Mouse (Mus musculus) regulatory T cell (primary cell): ENCODE measurements around the gene Rac3.
"Not testable (repeated sequence)": the region's sequence is repeated elsewhere in the genome, so short reads cannot be mapped to it uniquely, and the experiment has no call there.

Experiments used
- in situ Hi-C: fragments of 300-600 bp; cut with MboI, MseI; formaldehyde crosslinking; loops from one replicate; pipeline ENCODE4 v1.15.1; 2025; ENCODE audit warnings: high pct_unique_total_duplicates

The Rac3 gene

DNA sequence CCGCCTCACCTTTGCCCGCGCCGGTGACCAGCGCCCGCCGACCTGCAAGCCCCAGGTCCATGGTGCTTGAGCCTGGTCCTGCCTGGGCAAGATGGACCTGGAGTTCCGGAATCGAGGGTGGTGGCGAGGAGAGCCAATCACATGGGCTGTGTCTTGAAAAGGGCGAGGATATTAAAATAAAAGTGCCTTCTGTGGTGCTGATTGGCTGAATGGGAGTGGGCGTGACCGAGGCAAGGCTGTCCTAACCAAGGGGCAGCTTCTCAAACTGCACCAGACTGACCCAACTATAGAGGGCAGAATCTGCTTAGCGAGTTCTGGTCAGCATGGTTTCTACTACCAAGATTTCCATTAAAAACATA is 5.9 kb downstream of the Rac3 start, which contains the start of gene Dcxr:
Dcxr (minus strand) TSS at position 113 of the 359 bp plus-strand sequence.
- in situ Hi-C loops: loop anchor here (5.0 to 25.0 kb wide), 2 partner anchors 40 to 915 kb away; no protein-coding TSS in a partner anchor

DNA sequence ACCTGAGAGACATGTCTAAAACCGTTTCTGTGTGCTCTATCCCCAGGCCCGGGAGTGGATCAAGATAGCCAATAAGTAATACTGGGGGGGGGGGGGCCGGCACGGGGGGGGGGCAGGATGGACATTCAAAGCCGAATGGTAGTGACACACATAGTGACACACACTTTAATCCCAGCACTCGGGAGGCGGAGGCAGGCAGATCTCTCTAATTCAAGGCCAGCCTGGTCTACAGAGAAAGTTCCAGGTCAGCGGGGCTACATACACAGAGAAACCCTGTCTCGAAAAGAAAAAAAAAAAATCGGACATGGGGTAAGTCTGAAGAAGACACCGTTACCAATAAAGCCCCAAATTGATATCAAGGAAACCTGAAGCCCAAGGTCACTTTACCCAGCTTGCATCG is 6.3 kb downstream of the Rac3 start:
- in situ Hi-C loops: loop anchor here (5.0 to 25.0 kb wide), 2 partner anchors 40 to 915 kb away; no protein-coding TSS in a partner anchor

DNA sequence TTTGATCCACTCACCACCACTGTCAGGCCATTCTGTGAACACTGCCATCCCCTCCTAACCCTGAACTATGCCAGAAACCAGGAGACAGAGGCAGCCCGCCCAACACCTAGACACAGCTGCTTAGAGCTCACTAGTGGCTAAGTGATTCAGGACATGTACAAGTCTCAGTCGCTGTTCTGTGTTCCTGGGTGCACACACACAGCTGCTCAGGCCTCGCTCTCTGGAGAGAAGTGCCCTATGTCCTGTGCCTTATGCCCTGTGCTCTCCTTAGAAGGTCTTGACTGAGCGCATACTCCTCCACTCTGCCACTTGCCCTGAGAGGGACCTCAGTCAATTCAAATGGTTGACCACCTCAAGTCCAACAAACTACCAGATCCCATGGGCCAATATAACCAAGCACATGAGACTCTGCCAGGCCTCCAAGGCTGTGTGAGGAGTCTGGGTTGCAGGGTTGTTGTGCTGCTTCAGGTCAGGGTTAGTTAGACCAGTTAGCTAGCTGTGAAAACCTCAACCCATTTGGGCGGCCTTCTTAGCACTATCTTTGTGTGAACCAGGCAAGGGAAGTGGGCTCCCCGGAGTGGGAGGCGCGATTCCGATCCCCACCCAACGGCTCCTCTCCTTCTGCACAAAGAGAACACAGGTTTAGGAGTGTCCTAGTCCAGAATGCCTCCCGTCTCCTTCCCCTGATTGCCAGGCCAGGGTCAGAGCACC is 7.4 kb downstream of the Rac3 start:
- in situ Hi-C loops: loop anchor here (5.0 to 25.0 kb wide), 2 partner anchors 39 to 916 kb away; no protein-coding TSS in a partner anchor

DNA sequence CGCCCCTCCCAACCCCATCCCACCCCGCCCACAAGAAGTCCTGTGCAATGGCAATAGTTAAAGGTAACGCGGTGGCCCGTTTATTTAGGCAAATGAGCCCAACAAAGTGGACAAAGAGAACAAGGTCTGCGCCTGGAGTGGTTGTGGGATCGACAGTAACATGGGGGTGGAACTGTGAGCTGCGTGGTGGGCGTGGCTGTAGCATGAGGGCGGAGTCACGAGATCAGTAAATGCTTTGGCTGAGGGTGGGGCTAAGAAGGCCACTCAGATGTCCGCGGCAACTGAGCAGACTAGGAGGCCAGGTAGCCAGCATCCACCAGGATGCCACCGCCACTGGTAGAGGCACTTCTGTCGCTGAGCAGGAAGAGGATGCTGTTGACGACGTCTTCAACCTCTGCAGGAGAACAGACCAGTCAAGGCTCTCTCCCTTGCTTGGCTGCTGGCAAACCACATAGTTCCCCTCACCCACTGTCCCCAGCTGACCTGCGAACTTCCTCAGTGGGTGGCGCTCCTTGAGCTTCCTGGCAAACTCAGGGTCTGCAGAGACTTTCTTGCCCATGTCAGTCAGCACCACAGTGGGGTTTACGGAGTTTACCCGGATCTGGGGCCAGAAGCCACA is 8.3 kb downstream of the Rac3 start:
- in situ Hi-C loops: loop anchor here (5.0 to 25.0 kb wide), 2 partner anchors 38 to 917 kb away; no protein-coding TSS in a partner anchor

DNA sequence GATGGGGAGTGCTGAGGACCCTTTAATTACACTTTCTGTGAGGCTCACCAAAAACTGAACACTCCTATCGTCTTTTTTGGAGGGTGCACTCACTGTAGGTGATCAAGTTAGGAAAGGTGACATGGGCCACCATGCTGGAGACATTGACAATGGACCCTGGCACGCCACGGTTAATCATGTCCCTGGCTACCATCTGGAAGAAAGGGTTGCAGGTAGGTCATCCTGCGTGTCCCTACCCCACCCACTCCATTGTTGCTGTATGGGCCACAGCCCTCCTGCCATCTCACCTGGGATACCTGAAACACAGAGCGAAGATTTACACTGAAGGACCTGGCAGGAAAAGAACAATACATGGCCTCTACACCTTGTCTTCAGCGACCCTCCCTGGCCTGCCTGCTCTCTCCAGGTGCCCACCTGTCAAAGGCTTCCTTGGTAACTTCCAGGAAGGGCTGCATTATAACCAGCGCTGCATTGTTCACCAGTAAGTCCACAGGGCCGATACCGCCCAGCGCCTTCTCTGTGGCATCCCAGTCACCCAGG is 9.1 kb downstream of the Rac3 start:
- in situ Hi-C loops: loop anchor here (25.0 kb wide), 1 partner anchor 918 kb away; no protein-coding TSS in a partner anchor

DNA sequence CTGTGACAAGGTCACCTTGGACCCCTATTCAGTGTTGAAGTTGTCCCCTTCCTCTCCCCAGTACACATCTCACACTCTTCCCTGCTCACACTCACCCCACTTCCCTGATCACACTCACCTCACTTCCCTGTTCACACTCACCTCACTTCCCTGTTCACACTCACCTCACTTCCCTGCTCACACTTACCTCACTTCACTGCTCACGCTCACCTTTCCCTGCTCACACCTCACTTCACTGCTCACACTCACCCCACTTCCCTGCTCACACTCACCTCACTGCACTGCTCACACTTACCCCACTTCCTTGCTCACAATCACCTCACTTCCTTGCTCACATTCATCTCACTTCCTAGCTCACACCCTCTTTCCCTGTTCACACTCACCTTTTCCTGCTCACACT is 10.1 kb downstream of the Rac3 start:
- in situ Hi-C loops: loop anchor here (25.0 kb wide), 1 partner anchor 919 kb away; no protein-coding TSS in a partner anchor

DNA sequence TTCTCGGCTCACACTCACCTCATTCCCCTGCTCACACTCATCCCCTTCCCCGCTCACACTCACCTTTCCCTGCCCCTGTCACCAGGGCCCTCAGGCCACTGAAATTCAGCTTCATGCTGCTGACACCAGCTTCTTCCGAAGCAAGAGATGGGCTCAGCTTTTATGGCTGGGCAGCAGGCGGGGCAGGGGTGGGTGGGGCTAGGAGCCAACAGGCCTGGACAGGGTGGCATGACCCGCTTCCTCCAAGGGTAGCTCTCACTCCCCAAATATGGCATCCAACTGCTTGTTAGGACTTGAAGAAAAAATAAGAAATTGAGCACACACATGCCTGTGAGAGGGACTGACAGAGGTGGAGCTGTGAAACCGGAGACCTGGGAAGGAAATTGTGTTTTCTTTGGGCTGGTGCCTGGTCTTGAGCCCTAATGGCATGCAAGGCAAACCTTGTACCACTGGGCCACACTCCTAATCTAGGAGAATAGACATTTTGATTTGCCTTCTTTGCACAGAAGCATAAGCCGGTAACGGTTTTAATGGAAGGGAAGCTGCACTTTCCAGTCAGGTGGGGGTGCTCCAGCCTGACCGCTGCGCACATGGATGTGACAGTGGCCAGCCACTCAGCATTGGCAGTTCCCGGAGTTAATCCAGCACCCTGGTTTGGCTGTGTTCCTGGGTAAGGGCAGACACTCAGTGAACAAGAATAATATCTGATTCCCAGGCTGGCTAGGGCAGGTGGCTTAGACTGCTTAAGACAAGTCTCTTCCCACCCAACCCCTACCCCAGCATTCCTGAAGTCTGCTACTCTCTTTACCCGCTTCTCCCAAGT is 10.8 kb downstream of the Rac3 start, which contains the start of gene Cbr2:
Cbr2 (minus strand) TSS at position 257 of the 823 bp plus-strand sequence.
- in situ Hi-C loops: loop anchor here (25.0 kb wide), 1 partner anchor 920 kb away; no protein-coding TSS in a partner anchor

DNA sequence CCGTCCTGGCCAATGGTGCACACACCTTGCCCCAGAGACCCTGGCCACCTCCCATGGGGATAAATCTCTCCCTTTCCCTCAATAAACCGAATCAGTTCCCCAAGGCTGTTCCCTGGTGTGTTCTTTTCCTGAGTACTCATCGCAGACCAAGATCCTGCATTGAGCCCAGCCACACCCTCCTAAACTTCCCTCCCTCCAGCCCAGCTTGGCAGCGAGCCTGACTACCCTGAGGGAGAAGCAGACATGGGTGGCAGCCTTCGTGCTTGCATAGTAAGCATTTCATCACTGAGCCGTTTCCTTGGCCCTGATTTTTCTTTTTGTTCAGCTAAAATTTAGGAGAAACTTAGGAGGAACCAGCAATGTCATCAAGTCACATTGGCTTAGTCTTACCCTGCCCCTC is 12.3 kb downstream of the Rac3 start:
- in situ Hi-C loops: loop anchor here (25.0 kb wide), 1 partner anchor 921 kb away; no protein-coding TSS in a partner anchor

DNA sequence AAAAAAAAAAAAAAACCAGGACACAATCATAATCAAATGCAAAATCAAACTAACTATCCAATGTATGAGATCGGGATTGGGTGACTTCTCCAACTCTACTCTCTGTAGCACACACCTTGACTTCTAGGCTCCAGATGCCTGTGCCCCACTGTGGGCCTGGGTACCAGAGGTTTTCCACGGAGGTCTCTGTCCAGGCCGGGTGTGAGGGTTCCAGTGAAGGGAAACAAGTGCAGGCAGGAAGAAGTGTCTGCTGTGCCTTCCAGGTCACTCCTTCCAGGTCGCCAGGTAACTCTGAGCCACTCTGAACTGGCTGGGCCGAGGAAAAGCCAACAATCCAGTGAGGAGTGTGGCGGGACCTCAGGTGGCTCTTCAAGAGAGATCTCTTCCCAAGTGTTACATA is 15.2 kb downstream of the Rac3 start:
- in situ Hi-C loops: loop anchor here (25.0 kb wide), 1 partner anchor 924 kb away; no protein-coding TSS in a partner anchor

DNA sequence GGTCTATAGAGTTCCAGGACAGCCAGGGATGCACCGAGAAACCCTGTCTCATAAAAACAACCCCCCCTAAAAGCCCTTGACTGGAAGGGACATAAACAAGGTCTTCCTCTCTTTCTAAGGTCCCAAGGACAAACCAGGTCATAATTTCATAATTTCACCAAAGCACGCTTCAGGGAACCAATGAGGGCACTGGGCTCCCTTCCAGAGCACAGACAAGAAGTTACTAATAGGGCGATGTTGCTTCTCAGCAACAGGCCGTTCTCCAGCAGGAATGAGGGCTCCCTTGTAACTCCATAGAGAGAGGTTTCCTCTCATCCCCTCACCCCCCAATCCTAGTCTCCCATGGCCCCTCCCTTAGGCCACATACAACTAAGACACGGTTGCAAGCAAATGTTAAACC is 19.7 kb downstream of the Rac3 start:
- in situ Hi-C loops: loop anchor here (25.0 kb wide), 1 partner anchor 929 kb away; no protein-coding TSS in a partner anchor

DNA sequence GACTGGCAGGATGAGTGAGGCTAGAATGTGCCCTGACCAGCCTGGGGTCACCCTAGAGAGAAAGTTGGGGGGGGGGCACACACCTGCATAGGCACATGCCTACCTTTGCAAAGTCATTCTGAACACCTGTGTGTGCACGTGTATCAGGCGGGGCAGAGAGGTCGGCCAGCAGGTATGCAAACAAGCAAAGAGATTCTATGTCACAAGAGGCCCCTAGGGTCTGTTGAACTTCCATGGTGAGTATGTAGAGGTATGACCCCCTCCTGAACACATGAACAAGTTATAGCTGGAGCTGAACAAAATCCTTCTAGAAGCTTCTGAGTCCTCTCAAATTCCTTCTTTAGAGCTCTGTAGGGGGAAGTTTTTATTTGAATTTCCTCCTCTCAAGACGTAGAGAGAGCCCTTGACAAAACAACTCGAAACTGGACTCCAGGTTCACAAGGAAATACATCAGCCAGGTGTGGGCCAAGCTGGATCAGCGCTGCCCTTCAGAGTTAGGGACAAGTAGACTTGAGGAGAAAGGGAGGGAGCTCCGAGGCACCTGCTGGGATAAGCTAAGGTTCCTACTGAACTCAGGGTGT is 22.9 kb downstream of the Rac3 start:
- in situ Hi-C loops: loop anchor here (25.0 kb wide), 1 partner anchor 932 kb away; no protein-coding TSS in a partner anchor

DNA sequence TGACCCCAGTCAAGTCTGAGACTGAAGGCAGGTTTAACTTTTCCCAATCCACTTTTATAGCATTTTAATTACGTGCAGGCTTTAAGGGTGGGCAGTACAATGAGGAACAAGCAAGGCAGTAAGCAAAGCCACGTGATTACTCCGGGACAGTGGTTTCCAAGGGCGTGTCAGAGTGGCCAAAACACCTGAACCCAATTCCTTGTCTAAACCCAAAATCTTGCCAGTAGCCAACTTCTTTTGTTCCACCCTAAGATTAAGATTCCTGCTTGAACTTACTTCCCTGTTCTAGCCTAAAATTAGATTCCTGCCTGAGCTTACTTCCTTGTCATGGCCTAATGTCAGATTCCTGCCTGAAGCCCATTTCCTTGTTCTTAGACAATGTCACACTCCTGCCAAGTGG is 26.7 kb downstream of the Rac3 start:
- in situ Hi-C loops: loop anchor here (5.0 to 25.0 kb wide), 2 partner anchors 796 to 936 kb away; no protein-coding TSS in a partner anchor

DNA sequence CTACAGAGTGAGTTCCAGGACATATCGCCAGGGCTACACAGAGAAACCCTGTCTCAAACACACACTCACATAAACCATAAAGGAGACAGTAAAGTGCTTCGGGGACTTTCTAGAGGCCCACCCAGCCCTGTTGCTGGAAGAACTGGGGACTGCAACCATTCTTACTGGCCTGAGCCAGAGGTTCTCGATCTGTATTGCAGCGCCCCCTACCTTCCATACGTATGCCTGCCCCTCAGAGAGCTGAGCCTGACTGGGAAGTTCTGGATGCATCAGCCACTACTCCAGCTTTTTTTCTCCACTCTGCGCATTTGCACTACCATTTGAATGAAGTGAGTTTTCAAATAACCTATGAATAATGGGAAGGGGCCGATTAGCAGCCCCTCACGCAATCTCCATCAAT is 28.2 kb downstream of the Rac3 start:
- in situ Hi-C loops: loop anchor here (5.0 to 25.0 kb wide), 2 partner anchors 797 to 937 kb away; no protein-coding TSS in a partner anchor

DNA sequence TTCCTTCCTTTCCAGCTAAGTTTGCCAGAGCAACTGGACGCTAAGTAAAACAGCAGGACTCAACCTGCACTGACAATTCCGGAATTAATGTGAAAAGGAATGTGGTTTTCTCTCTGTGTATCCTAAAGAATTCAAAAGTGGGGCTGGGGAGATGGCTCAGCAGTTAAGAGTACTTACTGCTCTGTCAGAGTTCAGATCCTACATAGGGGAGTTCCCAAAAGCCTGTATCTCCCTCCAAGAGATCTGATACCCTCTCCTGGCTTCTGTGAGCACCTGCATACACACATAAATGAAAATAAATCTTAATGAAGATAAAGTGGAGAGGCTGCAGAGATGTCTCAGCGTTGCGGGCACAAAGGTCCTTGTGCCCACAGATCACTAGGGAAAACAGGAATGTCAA is 30.3 kb downstream of the Rac3 start:
- in situ Hi-C loops: no loop called here

DNA sequence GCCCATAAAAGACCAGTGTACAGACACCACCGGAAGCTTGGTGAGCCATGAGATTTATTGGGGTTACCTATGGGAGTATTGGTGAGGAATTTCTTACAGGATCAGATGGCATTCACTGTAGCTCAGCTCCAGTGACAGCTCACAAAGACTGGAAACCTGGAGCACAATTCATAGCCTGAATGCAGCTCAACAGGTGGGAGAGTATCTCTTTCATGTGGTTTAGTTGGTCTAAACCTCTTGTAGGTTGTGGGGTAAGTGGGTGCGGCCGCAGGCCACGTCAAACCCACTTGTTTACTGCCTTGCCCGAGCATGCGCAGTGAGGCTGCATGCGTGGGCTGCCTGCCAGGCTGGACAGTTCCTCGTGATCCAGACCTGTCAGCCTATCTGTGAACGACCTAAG is 39.0 kb downstream of the Rac3 start:
- in situ Hi-C loops: no loop called here

DNA sequence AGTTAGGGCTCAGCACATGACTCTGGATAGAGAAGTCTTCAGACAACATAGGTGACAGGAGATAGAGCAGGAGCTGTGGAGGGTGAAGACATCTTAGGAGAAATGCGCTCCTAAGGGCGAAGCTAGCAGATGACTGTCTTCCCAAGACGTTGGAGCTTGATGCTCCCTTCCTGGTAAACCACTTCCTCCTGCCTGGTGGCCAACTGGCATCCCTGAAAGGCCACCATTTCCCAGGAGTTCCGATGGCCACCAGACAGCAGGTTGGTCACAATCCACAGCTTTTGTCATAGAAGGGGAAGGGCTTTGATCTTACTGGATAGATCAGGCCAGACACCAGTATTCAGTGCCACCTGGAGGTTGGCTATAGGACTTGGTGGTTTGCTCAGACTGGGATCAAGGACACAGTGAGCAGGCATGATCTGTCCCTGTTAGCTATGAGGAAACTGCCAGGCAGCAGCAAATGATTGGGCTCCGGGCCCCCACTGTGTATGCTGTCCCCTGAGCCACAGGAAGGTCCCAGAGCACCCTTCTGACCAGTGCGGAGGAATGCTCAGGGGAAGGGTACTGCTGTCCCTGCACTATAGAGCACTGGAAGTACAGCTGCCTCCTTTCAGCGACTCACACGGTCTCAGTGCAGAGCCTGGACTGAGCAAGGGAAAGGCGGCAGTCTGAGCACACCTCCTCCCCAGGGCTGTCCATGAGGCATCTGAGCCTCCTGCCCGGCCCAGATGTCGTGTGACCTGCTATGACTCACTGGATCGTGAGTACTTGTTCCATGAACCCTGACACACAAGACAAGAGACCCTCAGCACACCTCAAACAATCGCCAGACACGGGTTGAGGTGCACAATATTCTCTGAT is 40.8 kb downstream of the Rac3 start:
- in situ Hi-C loops: no loop called here

DNA sequence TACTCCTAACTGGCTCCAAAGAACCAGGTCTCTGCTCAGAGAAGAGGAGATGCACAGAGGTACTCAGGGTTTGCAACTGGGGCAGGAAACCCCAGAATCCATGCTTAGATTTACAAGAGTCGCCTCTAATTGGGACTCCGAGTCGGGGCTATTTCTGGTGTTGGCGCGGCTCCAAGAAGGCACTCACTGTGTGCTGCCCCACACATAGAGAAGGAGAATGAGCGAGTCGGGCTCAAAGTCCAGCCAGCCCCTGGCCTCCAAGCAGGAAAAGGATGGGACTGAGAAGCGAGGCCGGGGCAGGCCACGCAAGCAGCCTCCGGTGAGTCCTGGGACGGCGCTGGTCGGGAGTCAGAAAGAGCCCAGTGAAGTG is 41.4 kb downstream of the Rac3 start, which contains the start of gene Hmga1b:
Hmga1b (plus strand) TSS at position 123 of the 370 bp plus-strand sequence.
- in situ Hi-C loops: not testable (repeated sequence)

DNA sequence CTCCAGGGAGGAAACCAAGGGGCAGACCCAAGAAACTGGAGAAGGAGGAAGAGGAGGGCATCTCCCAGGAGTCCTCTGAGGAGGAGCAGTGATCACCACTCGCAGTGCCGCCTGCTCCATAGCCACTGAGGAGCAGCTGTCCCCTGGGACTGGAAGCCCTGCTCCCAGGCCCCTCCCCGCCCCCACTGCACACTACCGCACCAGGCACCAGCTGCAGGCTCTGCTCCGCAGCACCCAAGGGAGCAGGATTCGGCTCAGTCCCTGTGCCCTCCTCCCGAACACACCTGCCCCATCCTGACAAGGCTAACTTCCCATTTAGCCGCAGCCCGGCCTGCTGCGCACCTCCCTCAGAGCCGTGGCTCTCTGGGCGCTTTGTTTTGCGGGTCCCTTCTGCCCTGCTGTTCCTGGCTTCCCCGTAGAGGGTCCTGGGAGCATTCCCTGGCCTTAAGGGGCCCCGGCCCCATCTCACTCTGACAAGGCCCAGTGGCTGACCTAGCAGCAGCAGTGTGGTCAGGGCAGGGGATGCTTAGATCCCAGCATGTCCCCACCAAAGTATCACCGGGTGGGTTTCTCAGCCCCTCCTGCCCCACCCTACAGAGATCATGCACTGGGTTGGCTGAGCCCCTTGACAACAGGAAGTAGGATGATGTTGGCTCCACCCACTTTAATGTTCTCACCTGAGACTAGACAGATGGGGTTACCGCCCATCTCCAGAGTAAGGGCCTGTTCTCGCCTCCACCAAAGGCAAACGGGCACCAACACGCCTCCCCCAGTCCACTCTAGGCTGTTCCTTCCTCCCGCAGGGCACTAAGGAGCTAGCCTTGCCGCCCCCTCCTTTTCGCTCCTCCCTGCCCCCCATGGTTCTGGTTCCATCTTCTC is 42.1 kb downstream of the Rac3 start:
- in situ Hi-C loops: not testable (repeated sequence)

DNA sequence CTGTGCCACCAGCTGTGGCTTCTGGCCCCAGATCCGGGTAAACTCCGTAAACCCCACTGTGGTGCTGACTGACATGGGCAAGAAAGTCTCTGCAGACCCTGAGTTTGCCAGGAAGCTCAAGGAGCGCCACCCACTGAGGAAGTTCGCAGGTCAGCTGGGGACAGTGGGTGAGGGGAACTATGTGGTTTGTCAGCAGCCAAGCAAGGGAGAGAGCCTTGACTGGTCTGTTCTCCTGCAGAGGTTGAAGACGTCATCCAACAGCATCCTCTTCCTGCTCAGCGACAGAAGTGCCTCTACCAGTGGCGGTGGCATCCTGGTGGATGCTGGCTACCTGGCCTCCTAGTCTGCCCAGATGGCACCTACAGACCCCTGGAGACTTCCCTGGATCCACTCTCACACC is 45.8 kb downstream of the Rac3 start:
- in situ Hi-C loops: loop anchor here (5.0 kb wide), 1 partner anchor 40 kb away; the partner anchor contains the start of gene Dcxr
